Mouse (Mus musculus) MEL (cell line): ENCODE measurements around the gene Itpr2.

Experiments used
- CTCF ChIP-seq, 3 experiments: IDR thresholded peaks in 2 of 3; conservative IDR thresholded peaks in 1 of 3; 2 replicates each; pipeline ENCODE4 v1.5.1; 2011 to 2012; ENCODE audit warnings: low read length in 3 of 3, low read depth in 2 of 3, mild to moderate bottlenecking in 2 of 3, improper control_type of control experiment in 1 of 3, inconsistent platforms in 1 of 3, mixed read lengths in 1 of 3, moderate library complexity in 1 of 3; ENCODE audit not compliant: control insufficient read depth in 1 of 3, insufficient read depth in 1 of 3, poor library complexity in 1 of 3, severe bottlenecking in 1 of 3
- EP300 ChIP-seq, 2 experiments: IDR thresholded peaks; 2 replicates each; pipeline ENCODE4 v1.6.1; 2011; ENCODE audit warnings: improper control_type of control experiment in 2 of 2, low read length in 2 of 2, low read depth in 1 of 2, mild to moderate bottlenecking in 1 of 2
- GATA1 ChIP-seq: IDR thresholded peaks from 2 replicates; pipeline ENCODE4 v1.6.1; 2011; ENCODE audit warnings: low read depth, low read length, improper control_type of control experiment
- MAFK ChIP-seq: IDR thresholded peaks from 2 replicates; pipeline ENCODE4 v1.6.1; 2011; ENCODE audit warnings: low read depth, mild to moderate bottlenecking, low read length, improper control_type of control experiment, borderline replicate concordance
- MAX ChIP-seq: IDR thresholded peaks from 2 replicates; pipeline ENCODE4 v1.6.1; 2011; ENCODE audit warnings: low read length, improper control_type of control experiment
- POLR2A ChIP-seq, 2 experiments: IDR thresholded peaks; 2 replicates each; pipeline ENCODE4 v1.6.1; 2011 to 2012; ENCODE audit warnings: low read length in 2 of 2, mild to moderate bottlenecking in 2 of 2, control low read depth in 1 of 2, improper control_type of control experiment in 1 of 2, low read depth in 1 of 2, moderate library complexity in 1 of 2; ENCODE audit not compliant: control insufficient read depth in 1 of 2, insufficient read depth in 1 of 2, poor library complexity in 1 of 2
- POLR2AphosphoS2 ChIP-seq: IDR thresholded peaks from 2 replicates; pipeline ENCODE4 v1.6.1; 2011; ENCODE audit warnings: low read length, improper control_type of control experiment
- RCOR1 ChIP-seq: IDR thresholded peaks from 2 replicates; pipeline ENCODE4 v1.6.1; 2012; ENCODE audit warnings: low read depth, mild to moderate bottlenecking, inconsistent platforms, low read length, improper control_type of control experiment
- TAL1 ChIP-seq: IDR thresholded peaks from 2 replicates; pipeline ENCODE4 v1.6.1; 2012; ENCODE audit warnings: mild to moderate bottlenecking, inconsistent platforms, low read length, moderate library complexity, mixed read lengths
- ZNF384 ChIP-seq: IDR thresholded peaks from 2 replicates; pipeline ENCODE4 v1.6.1; 2012; ENCODE audit warnings: low read depth, mild to moderate bottlenecking, inconsistent platforms, low read length, improper control_type of control experiment

GRCm38 (mm10) chr6:146341934-146342333 lies 160.1 kb downstream of the Itpr2 start:
- TF ChIP-seq MAFK (no peak), ZNF384 (no peak), EP300 (IDR thresholded peaks at IDR 0.05; ENCODE audit: low read depth in 1 of 2, low read length in 2 of 2) (no peak), POLR2AphosphoS2 (no peak), GATA1 (no peak), CTCF (IDR thresholded peaks at IDR 0.05 in 2 of 3, conservative IDR thresholded peaks at IDR 0.05 in 1 of 3; ENCODE audit: control insufficient read depth in 1 of 3, insufficient read depth in 1 of 3, low read depth in 2 of 3, low read length in 3 of 3, poor library complexity in 1 of 3, severe bottlenecking in 1 of 3) (no peak), RCOR1 (no peak), TAL1 (no peak), POLR2A (IDR thresholded peaks at IDR 0.05; ENCODE audit: control insufficient read depth in 1 of 2, insufficient read depth in 1 of 2, low read depth in 1 of 2, low read length in 2 of 2, poor library complexity in 1 of 2) (no peak), MAX (no peak)
